Mouse (Mus musculus): ENCODE results near the gene Bod1. TPM values are rescaled to one million over a fixed set of nuclear protein-coding genes. Genes with fewer than 3 reads are reported as not detected.

Gene Bod1
- polyA plus RNA-seq, 1 experiment from 2014 or later: 98.4 TPM

DNA sequence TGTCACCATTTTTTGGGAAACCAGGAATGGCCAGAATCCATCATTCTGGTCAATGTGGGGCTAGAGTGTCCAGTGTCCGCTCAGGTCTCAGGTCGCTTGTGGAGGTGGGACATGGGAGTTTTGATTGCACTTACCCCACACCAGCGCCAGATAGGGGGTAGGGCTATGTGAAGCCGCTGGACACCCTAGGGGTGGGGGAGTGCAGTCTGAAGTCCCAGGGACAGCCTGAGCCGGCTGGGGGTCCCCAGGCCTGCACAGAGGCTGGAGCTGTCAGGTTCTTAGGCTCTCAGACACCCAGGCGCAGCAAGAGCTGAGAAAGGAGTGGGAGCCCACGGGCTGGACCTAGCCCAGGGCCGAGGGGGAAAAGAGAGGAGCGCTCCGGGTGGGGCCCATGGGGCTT, 24.4 kb downstream of the Bod1 start:
- H3K27ac ChIP-seq (replicated peaks in 1 of 2; ENCODE audit: control insufficient read depth in 1 of 2, insufficient read depth in 1 of 2, low read depth in 2 of 2, low read length in 2 of 2): no peak overlapping the region
- WGBS: 78% methylated on average over 10 of the region's 10 CpGs
- H3K4me1 ChIP-seq (ENCODE audit: control insufficient read depth in 2 of 2, insufficient read depth in 2 of 2, low read length in 2 of 2): peaks cover 0 to 2% of the 10 kb centered on the region in 2 experiments; a peak in 1 of 4 replicates

DNA sequence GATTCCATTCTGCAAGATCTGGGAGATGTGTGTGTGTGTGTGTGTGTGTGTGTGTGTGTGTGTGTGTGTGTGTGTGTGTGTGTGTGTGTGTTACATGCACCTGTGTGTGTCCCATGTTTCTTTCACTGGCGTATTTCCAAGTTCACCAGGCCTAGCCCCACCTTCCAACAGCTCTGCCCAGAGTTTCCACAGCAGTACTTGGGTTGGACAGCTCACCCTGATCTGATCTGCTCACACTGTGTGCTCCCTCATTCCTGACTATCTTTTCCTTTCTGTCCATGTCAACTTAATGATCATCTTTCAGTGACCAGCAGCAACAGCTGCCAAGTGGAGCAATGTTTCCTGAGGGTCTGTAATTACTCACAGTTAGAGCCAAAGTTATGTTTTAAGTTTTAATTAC, 25.1 kb downstream of the Bod1 start:
- H3K4me3 ChIP-seq (ENCODE audit: control insufficient read depth in 1 of 2, insufficient read depth in 1 of 2, low read depth in 1 of 2, low read length in 2 of 2): no peak overlapping the region
- H3K9ac ChIP-seq (ENCODE audit: low read length): no peak overlapping the region
- H3K4me2 ChIP-seq (ENCODE audit: low read length): no peak overlapping the region
- H3K36me3 ChIP-seq (ENCODE audit: control insufficient read depth, insufficient read depth, low read length): no peaks in the 10 kb centered on the region
- no peak overlapping the region for H3K27ac ChIP-seq (replicated peaks in 1 of 2; ENCODE audit: control insufficient read depth in 1 of 2, insufficient read depth in 1 of 2, low read depth in 2 of 2, low read length in 2 of 2)
- no peaks in the 10 kb centered on the region for H3K9me3 ChIP-seq (ENCODE audit: control insufficient read depth, low read length)
- 58% methylated on average over 1 of the region's 1 CpGs for WGBS
- no peak for ATAC-seq (ENCODE audit: insufficient number of reproducible peaks, insufficient read depth, low FRiP score, low read depth)
- no peaks in the 10 kb centered on the region for H3K27me3 ChIP-seq (ENCODE audit: control insufficient read depth, insufficient read depth, low read length)
- H3K4me1 ChIP-seq (ENCODE audit: control insufficient read depth in 2 of 2, insufficient read depth in 2 of 2, low read length in 2 of 2): peaks cover 0 to 2% of the 10 kb centered on the region in 2 experiments; a peak in 1 of 4 replicates

More for the DNA sequence above, 24.4 kb downstream of the Bod1 start:
- no peaks in the 10 kb centered on the region for H3K9me3 ChIP-seq (ENCODE audit: control insufficient read depth, low read length)
- ATAC-seq (ENCODE audit: insufficient number of reproducible peaks, insufficient read depth, low FRiP score, low read depth): no peak
- H3K4me3 ChIP-seq (ENCODE audit: control insufficient read depth in 1 of 2, insufficient read depth in 1 of 2, low read depth in 1 of 2, low read length in 2 of 2): no peak overlapping the region
- H3K9ac ChIP-seq (ENCODE audit: low read length): no peak overlapping the region
- no peaks in the 10 kb centered on the region for H3K27me3 ChIP-seq (ENCODE audit: control insufficient read depth, insufficient read depth, low read length)
- H3K36me3 ChIP-seq (ENCODE audit: control insufficient read depth, insufficient read depth, low read length): no peaks in the 10 kb centered on the region
- no peak overlapping the region for H3K4me2 ChIP-seq (ENCODE audit: low read length)

DNA sequence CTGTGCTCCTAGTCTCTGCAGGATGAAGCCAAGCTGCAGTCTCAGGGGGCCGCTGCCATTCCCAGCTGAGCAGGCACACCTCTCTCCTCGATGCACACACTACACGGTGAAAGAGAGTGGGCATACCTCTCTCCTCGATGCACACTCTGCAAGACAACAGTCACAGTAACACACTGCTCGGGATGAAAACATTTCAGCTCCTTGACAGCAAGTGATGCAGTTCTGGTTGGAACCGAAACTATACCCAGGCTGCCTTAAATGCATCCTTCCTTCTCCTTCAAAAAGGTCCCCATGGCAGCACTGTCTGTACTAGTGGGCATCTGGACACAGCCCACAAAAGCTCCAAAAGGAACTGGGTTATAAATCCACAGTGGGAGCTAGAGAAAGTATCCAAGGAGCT, 28.6 kb downstream of the Bod1 start:
- H3K4me1 ChIP-seq (ENCODE audit: control insufficient read depth in 2 of 2, insufficient read depth in 2 of 2, low read length in 2 of 2): no peaks in the 10 kb centered on the region
- WGBS: 62% methylated on average over 6 of the region's 6 CpGs
- no peak overlapping the region for H3K9ac ChIP-seq (ENCODE audit: low read length)
- H3K9me3 ChIP-seq (ENCODE audit: control insufficient read depth, low read length): no peaks in the 10 kb centered on the region
- no peak overlapping the region for H3K27ac ChIP-seq (replicated peaks in 1 of 2; ENCODE audit: control insufficient read depth in 1 of 2, insufficient read depth in 1 of 2, low read depth in 2 of 2, low read length in 2 of 2)
- no peak overlapping the region for H3K4me3 ChIP-seq (ENCODE audit: control insufficient read depth in 1 of 2, insufficient read depth in 1 of 2, low read depth in 1 of 2, low read length in 2 of 2)
- ATAC-seq (ENCODE audit: insufficient number of reproducible peaks, insufficient read depth, low FRiP score, low read depth): no peak
- no peak overlapping the region for H3K4me2 ChIP-seq (ENCODE audit: low read length)
- no peaks in the 10 kb centered on the region for H3K27me3 ChIP-seq (ENCODE audit: control insufficient read depth, insufficient read depth, low read length)
- no peaks in the 10 kb centered on the region for H3K36me3 ChIP-seq (ENCODE audit: control insufficient read depth, insufficient read depth, low read length)

DNA sequence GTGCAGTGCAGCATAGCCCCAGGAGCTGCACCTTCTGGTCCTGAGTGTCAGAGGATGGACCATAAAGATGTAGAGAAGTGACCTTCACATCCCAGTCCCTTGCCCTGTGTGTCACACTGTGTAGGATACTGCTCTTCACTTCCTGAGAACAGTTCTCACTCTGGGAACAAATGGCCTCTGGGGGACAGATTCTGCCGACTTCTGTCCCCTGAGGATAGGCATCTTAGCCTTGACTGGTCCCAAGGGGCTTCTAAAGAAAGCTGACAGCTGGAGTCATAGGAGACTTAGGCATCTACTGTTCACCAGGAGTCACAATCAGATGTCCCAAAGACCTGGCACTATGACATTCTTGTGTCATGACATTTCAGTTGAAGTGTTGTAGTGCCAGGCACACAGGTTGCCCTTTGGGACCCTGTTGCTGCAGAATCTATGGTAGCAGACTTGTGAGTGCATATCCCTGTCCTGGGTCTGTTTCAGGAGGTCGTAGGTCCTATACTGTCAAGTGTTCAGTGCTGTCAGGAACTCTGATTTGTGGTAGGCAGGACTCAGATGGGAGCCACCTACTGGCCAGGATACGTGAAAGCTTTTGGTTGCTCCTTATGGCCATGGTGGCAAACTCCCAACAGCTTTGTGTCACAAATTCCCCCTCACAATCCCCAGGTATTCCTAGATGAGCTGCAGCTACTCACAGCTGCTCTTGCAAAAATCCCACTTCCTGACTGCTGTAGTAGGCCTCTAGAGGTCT, 30.4 kb downstream of the Bod1 start:
- ATAC-seq (ENCODE audit: insufficient number of reproducible peaks, insufficient read depth, low FRiP score, low read depth): no peak
- no peak overlapping the region for H3K27ac ChIP-seq (replicated peaks in 1 of 2; ENCODE audit: control insufficient read depth in 1 of 2, insufficient read depth in 1 of 2, low read depth in 2 of 2, low read length in 2 of 2)
- no peak overlapping the region for H3K4me2 ChIP-seq (ENCODE audit: low read length)
- no peak overlapping the region for H3K4me3 ChIP-seq (ENCODE audit: control insufficient read depth in 1 of 2, insufficient read depth in 1 of 2, low read depth in 1 of 2, low read length in 2 of 2)
- H3K36me3 ChIP-seq (ENCODE audit: control insufficient read depth, insufficient read depth, low read length): no peaks in the 10 kb centered on the region
- no peaks in the 10 kb centered on the region for H3K27me3 ChIP-seq (ENCODE audit: control insufficient read depth, insufficient read depth, low read length)
- H3K9ac ChIP-seq (ENCODE audit: low read length): no peak overlapping the region
- 43% methylated on average over 3 of the region's 3 CpGs for WGBS
- no peaks in the 10 kb centered on the region for H3K9me3 ChIP-seq (ENCODE audit: control insufficient read depth, low read length)
- no peaks in the 10 kb centered on the region for H3K4me1 ChIP-seq (ENCODE audit: control insufficient read depth in 2 of 2, insufficient read depth in 2 of 2, low read length in 2 of 2)

DNA sequence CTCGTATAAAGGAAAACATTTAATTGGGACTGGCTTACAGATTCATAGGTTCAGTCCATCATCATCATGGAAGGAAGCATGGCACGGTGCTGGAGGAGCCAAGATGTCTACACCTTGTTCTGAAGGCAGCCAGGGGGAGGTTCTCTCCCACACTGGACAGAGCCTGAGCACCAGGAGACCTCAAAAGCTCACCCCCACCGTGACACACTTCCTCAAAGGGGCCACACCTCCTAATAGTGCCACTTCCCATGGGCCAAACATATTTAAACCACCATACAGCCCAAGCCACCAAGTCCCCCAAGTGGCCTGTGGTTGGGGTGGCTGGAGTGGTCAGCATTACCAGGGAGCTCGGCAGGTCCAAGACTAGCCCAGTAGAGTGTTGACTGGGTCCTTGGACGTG, 31.5 kb downstream of the Bod1 start:
- ATAC-seq (ENCODE audit: insufficient number of reproducible peaks, insufficient read depth, low FRiP score, low read depth): no peak
- no peaks in the 10 kb centered on the region for H3K36me3 ChIP-seq (ENCODE audit: control insufficient read depth, insufficient read depth, low read length)
- H3K4me3 ChIP-seq (ENCODE audit: control insufficient read depth in 1 of 2, insufficient read depth in 1 of 2, low read depth in 1 of 2, low read length in 2 of 2): no peak overlapping the region
- H3K9ac ChIP-seq (ENCODE audit: low read length): no peak overlapping the region
- 72% methylated on average over 5 of the region's 5 CpGs for WGBS
- H3K4me2 ChIP-seq (ENCODE audit: low read length): no peak overlapping the region
- no peaks in the 10 kb centered on the region for H3K27me3 ChIP-seq (ENCODE audit: control insufficient read depth, insufficient read depth, low read length)
- H3K9me3 ChIP-seq (ENCODE audit: control insufficient read depth, low read length): no peaks in the 10 kb centered on the region
- no peaks in the 10 kb centered on the region; a peak in 1 of 4 replicates for H3K4me1 ChIP-seq (ENCODE audit: control insufficient read depth in 2 of 2, insufficient read depth in 2 of 2, low read length in 2 of 2)
- no peak overlapping the region for H3K27ac ChIP-seq (replicated peaks in 1 of 2; ENCODE audit: control insufficient read depth in 1 of 2, insufficient read depth in 1 of 2, low read depth in 2 of 2, low read length in 2 of 2)

DNA sequence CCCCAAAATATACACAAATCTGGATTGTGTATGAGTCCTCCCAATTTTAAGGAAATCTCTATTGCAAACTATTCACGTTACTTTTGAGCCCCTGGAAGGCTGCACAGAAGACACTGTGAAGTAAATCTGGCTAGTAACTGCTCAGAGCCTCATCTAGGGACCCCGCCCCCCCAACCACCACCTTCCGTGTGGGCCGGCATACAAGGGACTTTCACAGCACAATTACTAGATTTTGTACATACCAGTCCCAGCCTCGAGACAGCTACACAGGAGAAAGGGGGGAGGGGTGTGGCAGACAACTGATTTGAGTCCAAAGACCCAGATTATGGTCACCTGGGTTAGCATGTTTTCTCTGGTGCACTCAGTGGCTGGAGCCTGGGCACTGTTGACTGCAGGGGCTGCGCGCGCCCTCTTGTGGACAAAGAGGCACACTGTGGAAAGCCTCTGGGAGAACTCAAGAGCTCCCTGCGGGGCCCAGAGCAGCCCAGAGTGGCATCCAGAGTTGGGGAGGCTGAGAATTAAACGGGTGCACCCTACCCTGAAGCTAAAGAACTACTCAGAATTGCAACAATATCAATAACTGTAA, 33.8 kb downstream of the Bod1 start:
- Histone ChIP-seq H3K36me3 (ENCODE audit: control insufficient read depth, insufficient read depth, low read length) (no peaks in the 10 kb centered on the region), H3K4me1 (ENCODE audit: control insufficient read depth in 2 of 2, insufficient read depth in 2 of 2, low read length in 2 of 2) (no peaks in the 10 kb centered on the region; a peak in 1 of 4 replicates), H3K4me2 (ENCODE audit: low read length) (no peak overlapping the region), H3K9ac (ENCODE audit: low read length) (no peak overlapping the region), H3K4me3 (ENCODE audit: control insufficient read depth in 1 of 2, insufficient read depth in 1 of 2, low read depth in 1 of 2, low read length in 2 of 2) (no peak overlapping the region), H3K9me3 (ENCODE audit: control insufficient read depth, low read length) (no peaks in the 10 kb centered on the region), H3K27me3 (ENCODE audit: control insufficient read depth, insufficient read depth, low read length) (no peaks in the 10 kb centered on the region), H3K27ac (replicated peaks in 1 of 2; ENCODE audit: control insufficient read depth in 1 of 2, insufficient read depth in 1 of 2, low read depth in 2 of 2, low read length in 2 of 2) (no peak overlapping the region)
- 23% methylated on average over 10 of the region's 10 CpGs for WGBS
- ATAC-seq (ENCODE audit: insufficient number of reproducible peaks, insufficient read depth, low FRiP score, low read depth): no peak

DNA sequence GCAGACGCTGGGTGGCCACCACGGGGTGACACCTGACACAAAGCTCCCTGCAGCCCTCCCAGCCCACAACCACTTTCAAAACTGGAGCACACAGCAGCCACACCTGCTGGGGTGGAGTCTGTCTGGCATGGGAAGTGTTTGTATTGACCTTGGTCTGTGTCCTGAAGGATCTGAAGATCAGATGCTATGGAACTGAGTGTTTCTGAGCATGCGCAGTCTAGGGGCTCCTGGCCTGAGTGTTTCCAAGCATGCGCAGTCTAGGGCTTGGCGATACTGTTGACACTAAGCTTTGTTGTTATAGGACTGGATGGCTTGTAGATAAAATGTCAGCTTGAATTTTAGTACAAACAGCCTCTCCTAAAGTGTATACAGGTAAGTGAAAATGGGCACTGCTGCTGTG, 43.0 kb downstream of the Bod1 start:
- H3K36me3 ChIP-seq (ENCODE audit: control insufficient read depth, insufficient read depth, low read length): no peaks in the 10 kb centered on the region
- H3K9ac ChIP-seq (ENCODE audit: low read length): no peak overlapping the region
- no peak overlapping the region for H3K4me3 ChIP-seq (ENCODE audit: control insufficient read depth in 1 of 2, insufficient read depth in 1 of 2, low read depth in 1 of 2, low read length in 2 of 2)
- H3K27ac ChIP-seq (replicated peaks in 1 of 2; ENCODE audit: control insufficient read depth in 1 of 2, insufficient read depth in 1 of 2, low read depth in 2 of 2, low read length in 2 of 2): no peak overlapping the region
- H3K9me3 ChIP-seq (ENCODE audit: control insufficient read depth, low read length): no peaks in the 10 kb centered on the region
- 82% methylated on average over 5 of the region's 5 CpGs for WGBS
- no peak for ATAC-seq (ENCODE audit: insufficient number of reproducible peaks, insufficient read depth, low FRiP score, low read depth)
- no peaks in the 10 kb centered on the region for H3K27me3 ChIP-seq (ENCODE audit: control insufficient read depth, insufficient read depth, low read length)
- no peaks in the 10 kb centered on the region for H3K4me1 ChIP-seq (ENCODE audit: control insufficient read depth in 2 of 2, insufficient read depth in 2 of 2, low read length in 2 of 2)
- H3K4me2 ChIP-seq (ENCODE audit: low read length): no peak overlapping the region
